Mouse (Mus musculus) embryonic fibroblast, embryonic 13.5 days (primary cell): Measurements from ENCODE around the gene Coro1a. TPM values are rescaled to one million over a fixed set of nuclear protein-coding genes. Genes with fewer than 3 reads are reported as not detected.
A peak's percentile ranks its signal among the peaks of the same experiment; 100 is the strongest.

ENCODE experiments used
- H3K27ac ChIP-seq: 2 replicates; pipeline ENCODE4 v1.5.1; 2012; ENCODE audit warnings: low read length, control low read depth, inconsistent platforms; ENCODE audit not compliant: insufficient read depth
- H3K4me1 ChIP-seq: 2 replicates; pipeline ENCODE4 v1.6.1; 2011; ENCODE audit warnings: low read length; ENCODE audit not compliant: control insufficient read depth, insufficient read depth
- H3K4me3 ChIP-seq: 2 replicates; pipeline ENCODE4 v1.5.1; 2011; ENCODE audit warnings: mild to moderate bottlenecking, control low read depth, low read length; ENCODE audit not compliant: insufficient read depth
- CTCF ChIP-seq: IDR thresholded peaks from 2 replicates; pipeline ENCODE4 v1.5.1; 2011; ENCODE audit warnings: mild to moderate bottlenecking, control low read depth, low read length, moderate library complexity, borderline replicate concordance; ENCODE audit not compliant: insufficient read depth
- POLR2A ChIP-seq: IDR thresholded peaks from 2 replicates; pipeline ENCODE4 v1.6.1; 2011; ENCODE audit warnings: low read depth, mild to moderate bottlenecking, control low read depth, low read length, moderate library complexity
- polyA plus RNA-seq: library from polyadenylated mRNA; stranded (reverse); fragments of >200 nt; gene quantifications from 2 replicates; pipeline ENCODE4 v1.2.4, GENCODE M21; 2011; ENCODE audit warnings: low read depth; ENCODE audit not compliant: missing spikeins, insufficient read length

Gene Coro1a
- 1.0 and 6.5 TPM in 2 replicates for polyA plus RNA-seq

DNA sequence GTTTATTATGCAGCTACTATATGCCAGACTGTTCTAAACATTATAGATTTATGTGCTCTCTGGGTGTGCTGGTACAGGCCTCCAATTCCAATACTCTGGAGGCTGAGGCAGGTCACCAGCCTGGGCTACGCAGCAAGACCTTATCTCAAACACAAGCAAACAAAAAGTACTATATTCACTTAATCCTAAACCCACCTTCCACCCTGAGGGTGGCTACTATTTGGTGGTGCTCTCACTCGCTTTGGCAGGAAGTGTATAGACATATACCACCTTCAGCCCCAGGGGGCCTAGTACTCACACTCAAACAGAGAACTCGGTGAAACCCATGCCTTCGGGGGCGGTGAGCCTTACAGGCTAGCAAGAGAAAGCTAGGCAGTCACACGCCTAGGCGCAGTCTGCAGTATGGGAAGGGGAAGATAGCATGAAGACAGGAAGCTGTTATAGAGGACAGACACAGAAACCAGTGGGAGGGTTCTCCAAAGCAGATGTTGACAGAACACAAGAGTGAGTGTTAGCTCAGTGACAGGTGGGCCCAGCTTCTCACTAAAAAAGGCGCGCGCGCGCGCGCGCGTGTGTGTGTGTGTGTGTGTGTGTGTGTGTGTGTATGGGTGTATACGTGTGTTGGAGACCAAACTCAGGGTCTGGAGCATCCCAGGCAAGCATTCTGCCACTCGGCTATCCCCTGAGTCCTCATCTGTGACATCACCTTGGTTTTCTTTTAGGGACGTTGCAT is at the start of gene Coro1a:
Gene Coro1a, minus strand, starts transcription at position 346 of the 733 bp plus-strand sequence.
- no peak for TF ChIP-seq POLR2A
- TF ChIP-seq CTCF = no peak
- Histone ChIP-seq H3K4me1 (no peaks in the 10 kb centered on the region), H3K4me3 (no peak within 1 kb of the TSS), H3K27ac (no peak within 1 kb of the TSS)

DNA sequence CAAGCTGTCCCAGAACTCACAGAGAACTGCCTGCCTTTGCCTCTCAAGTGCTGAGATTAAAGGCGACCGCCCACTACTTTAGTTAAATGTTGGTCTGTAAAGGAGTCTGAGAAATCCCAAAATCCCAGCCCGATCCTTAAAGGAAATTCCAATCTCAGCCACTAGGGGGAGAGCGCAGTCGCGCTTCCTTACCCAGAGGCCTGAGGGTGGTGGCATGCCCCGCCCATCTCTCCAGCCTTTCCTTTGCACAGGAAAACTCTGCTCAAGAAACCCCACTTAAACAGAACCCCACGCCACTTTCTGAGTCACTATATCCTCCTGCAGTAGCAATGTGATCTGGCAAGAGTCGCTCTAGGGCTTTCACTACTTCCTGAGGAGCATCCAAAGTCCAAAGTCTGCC is 47.3 kb upstream of the Coro1a start:
- Histone ChIP-seq H3K4me3 (no peak overlapping the region), H3K27ac (no peak overlapping the region), H3K4me1 (no peaks in the 10 kb centered on the region)
- TF ChIP-seq POLR2A = no peak
- peak; percentile 57; the same call in 1 of the 2 replicates for TF ChIP-seq CTCF

DNA sequence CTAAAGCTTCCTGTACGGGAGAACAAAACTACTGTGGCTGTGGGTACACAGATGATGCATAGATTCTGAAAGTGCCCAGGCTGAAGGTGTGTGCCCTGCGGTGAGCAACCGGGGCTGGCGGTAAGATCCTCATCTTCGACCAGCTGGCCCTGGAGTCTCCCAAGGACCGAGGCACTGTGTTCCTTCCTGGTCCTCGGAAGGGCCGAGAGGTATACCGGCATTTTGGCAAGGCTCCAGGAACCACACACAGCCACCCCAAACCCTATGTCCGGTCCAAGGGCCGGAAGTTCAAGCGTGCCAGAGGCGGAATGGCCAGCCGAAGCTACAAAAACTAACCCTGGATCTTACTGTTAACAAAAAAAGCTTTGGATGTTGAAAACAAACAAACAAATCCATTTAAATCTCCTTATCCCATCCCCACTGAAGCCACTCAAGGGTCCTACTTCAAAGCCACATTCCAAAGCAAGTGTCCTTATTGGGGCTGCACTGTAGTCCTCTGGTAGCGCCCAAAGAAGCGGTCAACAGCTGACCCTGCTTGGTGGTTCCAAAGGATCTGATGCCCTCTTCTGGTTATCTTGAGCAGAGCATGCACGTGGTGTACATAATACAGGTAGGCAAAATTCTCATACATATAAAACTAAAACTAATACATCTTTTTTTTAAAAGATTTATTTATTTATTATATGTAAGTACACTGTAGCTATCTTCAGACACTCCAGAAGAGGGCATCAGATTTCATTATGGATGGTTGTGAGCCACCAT is 42.2 kb upstream of the Coro1a start:
- Histone ChIP-seq H3K27ac (no peak overlapping the region), H3K4me3 (no peak overlapping the region), H3K4me1 (no peaks in the 10 kb centered on the region)
- no peak for TF ChIP-seq CTCF
- TF ChIP-seq POLR2A = no peak

DNA sequence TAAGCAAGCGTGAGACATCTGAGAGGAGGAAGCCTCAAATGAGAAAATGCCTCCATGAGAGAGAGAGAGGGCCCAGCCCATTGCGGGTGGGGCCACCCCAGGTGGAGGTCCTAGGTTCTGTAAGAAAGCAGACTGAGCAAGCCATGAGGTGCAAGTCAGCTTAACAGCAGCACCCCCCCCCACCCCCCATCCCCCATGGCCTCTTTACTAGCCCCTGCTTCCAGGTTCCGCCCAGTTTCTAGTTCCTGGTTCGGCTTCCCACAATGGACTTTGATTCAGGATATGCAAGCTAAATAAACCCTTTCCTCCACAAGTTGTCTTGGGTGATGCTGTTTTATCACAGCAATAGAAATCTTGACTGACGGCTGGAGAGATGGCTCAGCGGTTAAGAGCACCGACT is 41.2 kb upstream of the Coro1a start:
- H3K4me3 ChIP-seq = no peak overlapping the region
- H3K4me1 ChIP-seq = no peaks in the 10 kb centered on the region
- no peak overlapping the region for H3K27ac ChIP-seq
- TF ChIP-seq POLR2A (no peak), CTCF (no peak)

DNA sequence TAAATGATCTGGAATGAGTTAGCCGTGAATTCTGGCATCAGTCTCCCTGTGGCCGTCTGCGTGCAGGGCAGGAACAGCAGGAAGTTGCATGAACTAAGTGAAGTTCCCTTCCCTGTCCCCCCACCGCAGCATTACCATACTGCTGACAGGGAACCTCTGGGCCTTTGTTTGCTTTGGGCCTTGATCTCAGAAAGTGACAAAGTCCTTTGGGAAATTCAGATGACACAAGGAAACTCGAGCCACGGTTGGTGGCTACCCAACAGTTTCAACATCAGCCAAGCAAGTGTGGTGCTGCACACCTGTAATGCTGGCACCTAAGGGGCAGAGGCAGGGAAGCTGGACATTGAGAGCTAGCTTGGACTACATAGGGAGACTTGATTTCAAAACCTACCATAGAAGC is 39.2 kb upstream of the Coro1a start:
- no peak overlapping the region for H3K27ac ChIP-seq
- TF ChIP-seq POLR2A = no peak
- TF ChIP-seq CTCF = no peak
- H3K4me3 ChIP-seq = no peak overlapping the region
- H3K4me1 ChIP-seq = no peaks in the 10 kb centered on the region

DNA sequence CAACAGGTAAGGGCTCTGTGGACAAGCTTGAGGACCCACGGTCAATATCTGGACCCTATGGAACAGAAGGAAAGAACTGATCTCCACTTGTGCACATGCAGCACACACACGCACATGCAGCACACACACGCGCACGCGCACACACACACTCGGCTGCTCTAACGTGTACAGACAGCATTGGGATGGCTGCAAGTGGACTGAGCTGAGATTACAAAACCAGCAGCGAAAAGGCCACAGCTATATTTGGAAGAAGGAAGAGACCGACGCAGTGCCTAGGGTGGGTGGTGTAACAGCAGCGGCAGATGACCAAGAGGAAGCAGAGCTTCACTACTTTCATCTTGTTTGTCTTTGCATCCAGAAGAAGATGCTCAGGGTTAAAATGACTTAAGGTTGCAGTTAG is 38.5 kb upstream of the Coro1a start:
- H3K4me3 ChIP-seq = no peak overlapping the region
- no peak overlapping the region for H3K27ac ChIP-seq
- TF ChIP-seq CTCF (no peak), POLR2A (no peak)
- H3K4me1 ChIP-seq = no peaks in the 10 kb centered on the region

DNA sequence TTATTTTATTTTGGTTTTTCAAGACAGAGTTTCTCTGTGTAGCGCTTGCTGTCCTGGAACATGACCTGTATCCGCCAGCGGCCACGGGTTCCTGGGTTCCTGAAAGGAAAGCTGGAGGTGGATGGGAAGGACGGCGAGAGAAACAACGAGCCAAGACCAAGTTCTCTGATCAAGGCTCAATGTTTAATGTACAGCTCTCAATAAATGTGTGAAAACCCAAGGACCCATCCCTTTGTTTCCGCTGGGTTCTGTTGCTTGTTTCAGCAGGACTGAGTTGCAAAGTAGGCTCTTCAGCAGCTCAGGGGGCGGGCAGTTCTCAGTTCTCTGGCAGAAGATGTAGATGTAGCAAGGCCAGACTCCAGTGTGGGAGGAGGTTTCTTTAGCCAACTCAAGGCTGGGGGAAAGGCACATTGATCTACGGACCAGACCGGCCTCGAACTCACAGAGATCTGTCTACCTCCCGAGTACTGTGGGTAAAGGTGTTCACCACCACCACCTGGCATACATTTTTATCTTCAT is 34.4 kb upstream of the Coro1a start:
- Histone ChIP-seq H3K4me1 (no peaks in the 10 kb centered on the region), H3K27ac (no peak overlapping the region), H3K4me3 (no peak overlapping the region)
- no peak for TF ChIP-seq CTCF
- TF ChIP-seq POLR2A = no peak

DNA sequence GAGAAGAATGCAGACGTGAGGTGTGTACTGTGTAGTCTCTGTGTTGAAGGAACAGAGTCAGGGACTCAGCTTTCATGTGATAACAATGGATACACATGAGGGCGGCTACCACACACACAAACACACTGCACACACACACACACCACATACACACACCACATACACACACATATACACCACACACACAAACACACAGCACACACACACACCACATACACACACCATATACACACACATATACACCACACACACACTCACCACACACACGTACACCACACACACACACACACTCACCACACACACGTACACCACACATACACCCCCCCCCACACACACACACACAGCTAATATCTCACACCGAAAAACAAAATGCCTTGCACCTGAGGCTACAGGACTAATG is 33.9 kb upstream of the Coro1a start:
- Histone ChIP-seq H3K27ac (no peak overlapping the region), H3K4me3 (no peak overlapping the region), H3K4me1 (no peaks in the 10 kb centered on the region)
- no peak for TF ChIP-seq CTCF
- TF ChIP-seq POLR2A = no peak

DNA sequence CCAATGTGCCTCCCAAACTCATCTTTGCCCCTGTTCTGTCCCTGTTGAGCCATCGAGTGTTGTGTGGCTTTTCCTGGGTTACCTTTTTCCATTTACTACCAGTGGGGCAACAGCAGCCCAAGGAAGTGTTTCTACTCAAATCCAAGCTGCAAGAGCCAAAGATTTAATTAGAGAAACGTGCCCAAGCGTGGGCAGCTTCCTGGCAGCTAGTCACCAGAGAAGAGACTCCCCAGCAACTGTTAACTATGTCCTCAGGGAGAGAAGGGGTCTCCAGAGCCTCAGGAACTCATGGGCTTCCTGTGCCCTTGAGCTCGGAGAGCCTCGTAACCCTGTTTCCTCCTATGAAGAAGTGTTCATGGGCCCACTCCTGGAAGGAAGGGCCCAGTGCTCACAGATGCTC is 33.4 kb upstream of the Coro1a start:
- Histone ChIP-seq H3K27ac (no peak overlapping the region), H3K4me1 (no peaks in the 10 kb centered on the region), H3K4me3 (no peak overlapping the region)
- TF ChIP-seq POLR2A (no peak), CTCF (no peak)
